Mouse (Mus musculus) kidney, embryonic 15.5 days (tissue): ENCODE results near the gene Frzb. TPM values are rescaled to one million over a fixed set of nuclear protein-coding genes. Genes with fewer than 3 reads are reported as not detected.
A peak's percentile ranks its signal among the peaks of the same experiment; 100 is the strongest.

Experiments
- ATAC-seq: fragments of 200-750 bp; cut with Nextera tagmentation; replicated peaks from 2 replicates; pipeline ENCODE4 v1.8.0; 2017; ENCODE audit warnings: moderate TSS enrichment; ENCODE audit not compliant: low FRiP score
- H3K27ac ChIP-seq: fragments of 300-500 bp; sonication (generic); 2 replicates; pipeline ENCODE4 v1.5.1; 2015; ENCODE audit warnings: mild to moderate bottlenecking, inconsistent platforms
- H3K27me3 ChIP-seq: fragments of 300-500 bp; sonication (generic); 2 replicates; pipeline ENCODE4 v1.6.1; 2015; ENCODE audit warnings: inconsistent platforms
- H3K36me3 ChIP-seq: fragments of 300-500 bp; sonication (generic); 2 replicates; pipeline ENCODE4 v1.6.1; 2015; ENCODE audit warnings: inconsistent platforms
- H3K4me1 ChIP-seq: fragments of 300-500 bp; sonication (generic); 2 replicates; pipeline ENCODE4 v1.6.1; 2015; ENCODE audit warnings: inconsistent platforms
- H3K4me2 ChIP-seq: fragments of 300-500 bp; sonication (generic); 2 replicates; pipeline ENCODE4 v1.6.1; 2015; ENCODE audit warnings: moderate library complexity, mild to moderate bottlenecking, inconsistent platforms
- H3K4me3 ChIP-seq: fragments of 300-500 bp; sonication (generic); replicated peaks from 2 replicates; pipeline ENCODE4 v1.5.1; 2015; ENCODE audit warnings: mild to moderate bottlenecking, inconsistent platforms
- H3K9ac ChIP-seq: fragments of 300-500 bp; sonication (generic); 2 replicates; pipeline ENCODE4 v1.6.1; 2015; ENCODE audit warnings: mild to moderate bottlenecking, inconsistent platforms
- H3K9me3 ChIP-seq: fragments of 300-500 bp; sonication (generic); replicated peaks from 2 replicates; pipeline ENCODE4 v1.6.1; 2016; ENCODE audit warnings: inconsistent platforms
- WGBS: fragments of 180-500 bp; shearing (Covaris S2); methylation state at CpG from one replicate; pipeline ENCODE4 v1.1.7; 2015; ENCODE audit warnings: mixed read lengths; 5-methylcytosine and 5-hydroxymethylcytosine counted together
- polyA plus RNA-seq: library from polyadenylated mRNA; unstranded; fragments of >200 nt; fragmentation: Nextera tagmentation; extraction: Ambion mirVana; gene quantifications from 2 replicates; pipeline ENCODE4 v1.2.1, GENCODE M21; 2015

Frzb gene
- polyA plus RNA-seq, 1 experiment from 2014 or later: 26.1 TPM

GRCm38 (mm10) chr2:80445491-80445890 lies 1.9 kb downstream of the Frzb start:
- Histone ChIP-seq H3K4me1 (peaks cover 32% of the 10 kb centered on the region), H3K9ac (no peak overlapping the region), H3K4me2 (peak overlapping the region; percentile 99), H3K4me3 (peak overlapping the region; percentile 65), H3K36me3 (no peaks in the 10 kb centered on the region), H3K27me3 (peaks cover 14% of the 10 kb centered on the region; the same call in 1 of the 2 replicates), H3K27ac (no peak overlapping the region), H3K9me3 (0 out of 2 replicates have a peak, but pooled peaks cover 3% of the 10 kb centered on the region)
- no peak for ATAC-seq
- 32% methylated on average over 10 of the region's 10 CpGs for WGBS

GRCm38 (mm10) chr2:80444418-80445365 lies 2.7 kb downstream of the Frzb start:
- peak overlapping the region; percentile 65 for H3K4me3 ChIP-seq

GRCm38 (mm10) chr2:80443962-80444361 lies 3.5 kb downstream of the Frzb start:
- Histone ChIP-seq H3K4me3 (no peak overlapping the region), H3K27me3 (peaks cover 14% of the 10 kb centered on the region; the same call in 1 of the 2 replicates), H3K36me3 (no peaks in the 10 kb centered on the region), H3K27ac (no peak overlapping the region), H3K9me3 (0 out of 2 replicates have a peak, but pooled peaks cover 3% of the 10 kb centered on the region), H3K4me1 (peaks cover 32% of the 10 kb centered on the region), H3K4me2 (no peak overlapping the region), H3K9ac (no peak overlapping the region)
- no peak for ATAC-seq
- 94% methylated on average over 2 of the region's 2 CpGs for WGBS

More at GRCm38 (mm10) chr2:80444418-80445365, 2.7 kb downstream of the Frzb start:
- peaks cover 32% of the 10 kb centered on the region for H3K4me1 ChIP-seq
- H3K27me3 ChIP-seq: peaks cover 14% of the 10 kb centered on the region; the same call in 1 of the 2 replicates
- no peaks in the 10 kb centered on the region for H3K36me3 ChIP-seq
- 44% methylated on average over 14 of the region's 14 CpGs for WGBS
- H3K4me2 ChIP-seq: peak overlapping the region; percentile 99
- H3K9me3 ChIP-seq: 0 out of 2 replicates have a peak, but pooled peaks cover 3% of the 10 kb centered on the region
- no peak overlapping the region for H3K9ac ChIP-seq
- H3K27ac ChIP-seq: no peak overlapping the region
- no peak for ATAC-seq

GRCm38 (mm10) chr2:80441386-80441785 lies 6.0 kb downstream of the Frzb start:
- 87% methylated on average over 3 of the region's 3 CpGs for WGBS
- H3K27ac ChIP-seq: peak overlapping the region; percentile 27
- no peaks in the 10 kb centered on the region for H3K36me3 ChIP-seq
- peaks cover 17% of the 10 kb centered on the region for H3K4me1 ChIP-seq
- H3K4me3 ChIP-seq: no peak overlapping the region
- no peak overlapping the region for H3K9ac ChIP-seq
- 0 out of 2 replicates have a peak, but pooled peaks cover 3% of the 10 kb centered on the region for H3K9me3 ChIP-seq
- H3K4me2 ChIP-seq: no peak overlapping the region
- peak; percentile 49 for ATAC-seq
- H3K27me3 ChIP-seq: peaks cover 11% of the 10 kb centered on the region; the same call in 1 of the 2 replicates

- Histone ChIP-seq H3K36me3 (no peaks in the 10 kb centered on the region), H3K4me3 (no peak overlapping the region), H3K4me1 (0 out of 2 replicates have a peak, but pooled peaks cover 12% of the 10 kb centered on the region), H3K27me3 (no peaks in the 10 kb centered on the region), H3K9me3 (0 out of 2 replicates have a peak, but pooled peaks cover under 1% of the 10 kb centered on the region), H3K9ac (no peak overlapping the region), H3K4me2 (no peak overlapping the region), H3K27ac (no peak overlapping the region)
- 77% methylated on average over 3 of the region's 3 CpGs for WGBS
- ATAC-seq: no peak
Observed at GRCm38 (mm10) chr2:80438854-80439253, 8.6 kb downstream of the Frzb start.

- no peak overlapping the region for H3K4me2 ChIP-seq
- no peaks in the 10 kb centered on the region for H3K36me3 ChIP-seq
- H3K27me3 ChIP-seq: no peaks in the 10 kb centered on the region
- ATAC-seq: peak; percentile 41; the same call in 1 of the 2 replicates
- H3K9me3 ChIP-seq: no peaks in the 10 kb centered on the region
- no peak overlapping the region for H3K27ac ChIP-seq
- H3K4me1 ChIP-seq: 0 out of 2 replicates have a peak, but pooled peaks cover 12% of the 10 kb centered on the region
- WGBS: 71% methylated on average over 2 of the region's 2 CpGs
- H3K4me3 ChIP-seq: no peak overlapping the region
- no peak overlapping the region for H3K9ac ChIP-seq
Observed at GRCm38 (mm10) chr2:80437401-80437800, 10.0 kb downstream of the Frzb start.

- no peaks in the 10 kb centered on the region for H3K27me3 ChIP-seq
- H3K4me3 ChIP-seq: no peak overlapping the region
- no peaks in the 10 kb centered on the region for H3K36me3 ChIP-seq
- 39% methylated on average over 11 of the region's 11 CpGs for WGBS
- 0 out of 2 replicates have a peak, but pooled peaks cover 12% of the 10 kb centered on the region for H3K4me1 ChIP-seq
- peak overlapping the region; percentile 51; the same call in 1 of the 2 replicates for H3K27ac ChIP-seq
- ATAC-seq: peak; percentile 69; the same call in 1 of the 2 replicates
- H3K9ac ChIP-seq: no peak overlapping the region
- no peak overlapping the region for H3K4me2 ChIP-seq
- no peaks in the 10 kb centered on the region for H3K9me3 ChIP-seq
Observed at GRCm38 (mm10) chr2:80434783-80435572, 12.4 kb downstream of the Frzb start.

GRCm38 (mm10) chr2:80433254-80433876 lies 14.1 kb downstream of the Frzb start:
- no peaks in the 10 kb centered on the region for H3K9me3 ChIP-seq
- no peaks in the 10 kb centered on the region for H3K27me3 ChIP-seq
- no peak overlapping the region for H3K27ac ChIP-seq
- H3K4me3 ChIP-seq: no peak overlapping the region
- no peak overlapping the region for H3K4me2 ChIP-seq
- ATAC-seq: no peak
- 0 out of 2 replicates have a peak, but pooled peaks cover 12% of the 10 kb centered on the region for H3K4me1 ChIP-seq
- no peak overlapping the region for H3K9ac ChIP-seq
- WGBS: 87% methylated on average over 6 of the region's 6 CpGs
- H3K36me3 ChIP-seq: no peaks in the 10 kb centered on the region

GRCm38 (mm10) chr2:80430357-80431053 lies 16.9 kb downstream of the Frzb start:
- ATAC-seq: no peak
- Histone ChIP-seq H3K27me3 (no peaks in the 10 kb centered on the region), H3K4me3 (no peak overlapping the region), H3K4me1 (0 out of 2 replicates have a peak, but pooled peaks cover 9% of the 10 kb centered on the region), H3K36me3 (no peaks in the 10 kb centered on the region), H3K9ac (no peak overlapping the region), H3K4me2 (no peak overlapping the region), H3K9me3 (no peaks in the 10 kb centered on the region), H3K27ac (no peak overlapping the region)
- 55% methylated on average over 1 of the region's 1 CpGs for WGBS

- ATAC-seq: no peak
- WGBS: 88% methylated on average over 5 of the region's 5 CpGs
Observed at GRCm38 (mm10) chr2:80423116-80423515, 24.3 kb downstream of the Frzb start.

GRCm38 (mm10) chr2:80421990-80422389 lies 25.4 kb downstream of the Frzb start:
- Histone ChIP-seq H3K4me3 (no peak overlapping the region), H3K4me2 (no peak overlapping the region), H3K27ac (no peak overlapping the region)

More at GRCm38 (mm10) chr2:80423116-80423515, 24.3 kb downstream of the Frzb start:
- Histone ChIP-seq H3K4me3 (no peak overlapping the region), H3K4me2 (no peak overlapping the region), H3K4me1 (no peaks in the 10 kb centered on the region), H3K9ac (no peak overlapping the region), H3K36me3 (no peaks in the 10 kb centered on the region), H3K27ac (no peak overlapping the region), H3K27me3 (no peaks in the 10 kb centered on the region), H3K9me3 (no peaks in the 10 kb centered on the region)

More at GRCm38 (mm10) chr2:80421990-80422389, 25.4 kb downstream of the Frzb start:
- Histone ChIP-seq H3K27me3 (no peaks in the 10 kb centered on the region), H3K4me1 (no peaks in the 10 kb centered on the region), H3K36me3 (no peaks in the 10 kb centered on the region), H3K9ac (no peak overlapping the region), H3K9me3 (no peaks in the 10 kb centered on the region)
- 67% methylated on average over 1 of the region's 1 CpGs for WGBS
- ATAC-seq: no peak
